Mouse (Mus musculus) hematopoietic stem cell, adult 5-6 weeks (primary cell): Measurements from ENCODE around the gene Egf. TPM values are rescaled to one million over a fixed set of nuclear protein-coding genes. Genes with fewer than 3 reads are reported as not detected.

Experiments
- ATAC-seq, 2 experiments: fragments of 125-278 bp in 1 of 2; replicated peaks in 1 of 2; 2 replicates each; pipeline ENCODE4 v1.8.0; 2016 to 2017; ENCODE audit warnings: inconsistent platforms in 2 of 2, mild to moderate bottlenecking in 2 of 2, moderate number of reproducible peaks in 2 of 2, low read depth in 1 of 2, moderate TSS enrichment in 1 of 2; ENCODE audit not compliant: low FRiP score in 2 of 2, poor library complexity in 2 of 2, severe bottlenecking in 2 of 2, insufficient read depth in 1 of 2, low TSS enrichment in 1 of 2
- total RNA-seq: library from RNA; stranded (forward); fragments of 172-1452, 232-1000 nt; gene quantifications from 2 replicates; pipeline ENCODE4 v1.2.3, GENCODE M21; 2017

Egf gene
- total RNA-seq, 1 experiment from 2014 or later, result 0.94 TPM

GRCm38 (mm10) chr3:129729916-129730315, 25.2 kb downstream of the Egf start:
- no peak for ATAC-seq

GRCm38 (mm10) chr3:129725592-129725991, 29.5 kb downstream of the Egf start:
- no peak for ATAC-seq

- ATAC-seq, result peak; percentile 97 to 98
These were observed 30.1 kb downstream of the Egf start for GRCm38 (mm10) chr3:129724961-129725501.

- no peak for ATAC-seq
These were observed 30.6 kb downstream of the Egf start for GRCm38 (mm10) chr3:129724505-129724904.

GRCm38 (mm10) chr3:129723311-129723710, 31.8 kb downstream of the Egf start:
- no peak for ATAC-seq

- no peak for ATAC-seq
These were observed 40.5 kb downstream of the Egf start for GRCm38 (mm10) chr3:129714542-129715145.

- ATAC-seq, result peak; percentile 83 to 84
These were observed 47.0 kb downstream of the Egf start for GRCm38 (mm10) chr3:129708157-129708556.

GRCm38 (mm10) chr3:129698882-129699281, 56.2 kb downstream of the Egf start:
- ATAC-seq, result no peak

GRCm38 (mm10) chr3:129698365-129698764, 56.8 kb downstream of the Egf start:
- ATAC-seq, result no peak

- no peak for ATAC-seq
These were observed 57.4 kb downstream of the Egf start for GRCm38 (mm10) chr3:129697691-129698090.

GRCm38 (mm10) chr3:129695943-129696342, 59.2 kb downstream of the Egf start:
- no peak for ATAC-seq

- no peak for ATAC-seq
These were observed 61.5 kb downstream of the Egf start for GRCm38 (mm10) chr3:129693581-129693980.

GRCm38 (mm10) chr3:129692816-129693215, 62.3 kb downstream of the Egf start:
- ATAC-seq, result no peak

GRCm38 (mm10) chr3:129687429-129687828, 67.7 kb downstream of the Egf start:
- ATAC-seq, result no peak

GRCm38 (mm10) chr3:129686698-129687333, 68.3 kb downstream of the Egf start:
- ATAC-seq, result peak; percentile 51 to 53; a peak in 3 of 4 replicates

- no peak for ATAC-seq
These were observed 68.9 kb downstream of the Egf start for GRCm38 (mm10) chr3:129686196-129686595.

- ATAC-seq, result no peak
These were observed 71.9 kb downstream of the Egf start for GRCm38 (mm10) chr3:129683060-129683679.

- ATAC-seq, result no peak
These were observed 72.7 kb downstream of the Egf start for GRCm38 (mm10) chr3:129682389-129682788.
